Mouse (Mus musculus) retina, adult 2 months (tissue): ENCODE measurements around the gene Hcrt.
"Not testable (repeated sequence)": the region's sequence is repeated elsewhere in the genome, so short reads cannot be mapped to it uniquely, and the experiment has no call there.

Source experiments
- DNase-seq: peaks from one replicate; pipeline ENCODE4 v3.0.0-alpha.2; 2012; ENCODE audit warnings: low read depth, low spot score

Hcrt gene

DNA sequence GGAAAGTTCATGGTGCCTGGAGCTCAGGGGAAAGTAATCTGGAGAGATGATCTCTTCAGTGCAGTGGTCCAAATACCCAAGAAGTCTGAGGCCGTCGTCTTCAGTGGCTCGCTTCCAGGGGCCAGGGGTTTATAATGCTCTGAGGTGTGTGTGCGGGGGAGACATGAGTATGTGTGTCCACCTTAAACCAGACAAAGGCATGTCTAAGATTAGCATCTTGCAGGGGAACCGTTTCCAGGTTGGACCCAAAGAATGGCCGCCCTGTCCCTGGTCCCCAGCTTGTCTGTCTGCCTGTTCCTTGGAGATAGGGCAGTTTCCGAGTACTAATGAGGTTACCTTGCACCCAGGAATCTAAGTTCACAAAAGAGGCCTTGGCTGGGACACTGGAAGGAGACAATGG is at the start of gene Hcrt:
Gene Hcrt, minus strand, starts transcription at position 101 of the 400 bp plus-strand sequence.
- DNase-seq = no peak

DNA sequence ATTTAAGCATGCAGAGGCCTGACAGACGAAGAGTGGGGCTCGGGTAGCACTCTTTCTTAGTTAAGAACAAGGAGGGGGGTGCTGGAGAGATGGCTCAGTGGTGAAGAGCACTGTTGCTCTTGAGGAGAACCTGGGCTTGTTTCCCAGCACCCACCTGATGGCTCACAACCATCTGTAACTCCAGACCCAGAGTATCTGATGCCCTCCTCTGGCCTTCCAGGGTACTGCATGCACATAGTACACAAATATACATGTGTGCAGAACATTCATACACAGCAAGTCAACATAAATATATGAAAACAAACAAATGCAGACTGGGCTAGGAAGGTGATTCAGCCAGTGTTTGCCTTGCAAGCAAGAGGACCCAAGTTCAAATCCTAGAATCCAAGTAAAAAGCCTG is 48.4 kb upstream of the Hcrt start:
- DNase-seq = no peak

GRCm38 (mm10) chr11:100810516-100810915 is 47.8 kb upstream of the Hcrt start:
- DNase-seq = no peak

DNA sequence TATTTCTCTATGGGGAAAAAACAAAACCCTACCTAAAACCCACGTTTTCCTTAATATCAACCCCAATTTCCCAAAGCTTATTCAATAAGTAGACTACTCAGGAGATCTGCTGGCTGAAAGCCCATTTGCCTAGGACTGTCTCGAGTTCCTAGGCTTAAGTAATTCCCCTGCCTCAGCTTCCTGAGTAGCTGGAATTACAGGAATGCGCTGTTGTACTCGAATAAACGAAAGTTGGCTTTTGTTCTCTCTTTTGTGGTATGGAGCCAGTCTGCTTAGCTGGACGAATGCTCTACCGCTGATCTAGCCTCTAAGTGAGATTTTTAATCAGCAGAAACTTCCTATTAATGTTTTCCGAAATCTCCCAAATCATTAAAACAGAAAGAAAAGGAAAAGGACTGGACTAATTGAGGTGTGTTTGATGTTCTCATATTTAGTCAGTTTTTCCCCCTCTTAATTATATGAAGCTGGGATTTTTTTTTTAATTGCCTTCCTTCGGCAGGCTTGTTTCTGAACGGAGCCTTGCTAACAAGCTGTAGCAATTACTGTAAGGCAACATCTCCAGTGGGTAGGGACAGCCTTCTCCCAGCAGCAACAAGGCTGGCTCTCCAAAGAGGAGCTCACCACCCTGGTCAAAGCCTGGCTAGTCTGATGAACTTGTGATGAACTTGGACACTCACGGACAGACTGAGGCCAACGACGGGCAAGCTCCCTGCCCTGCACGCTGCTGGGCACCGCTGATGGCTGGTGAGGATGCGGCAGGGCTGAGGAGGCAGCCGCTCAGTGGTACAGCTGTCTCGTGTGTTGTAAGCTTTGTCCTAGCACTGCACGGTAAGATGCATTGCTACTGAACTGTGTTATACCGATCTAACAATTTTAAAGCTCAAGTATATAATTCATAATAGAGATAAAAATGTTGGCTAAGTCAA is 43.9 kb upstream of the Hcrt start:
- no peak for DNase-seq

GRCm38 (mm10) chr11:100805535-100805934 is 42.8 kb upstream of the Hcrt start:
- no peak for DNase-seq

GRCm38 (mm10) chr11:100804409-100804808 is 41.7 kb upstream of the Hcrt start:
- DNase-seq = no peak

- DNase-seq = no peak
Observed at GRCm38 (mm10) chr11:100799426-100799825, 36.7 kb upstream of the Hcrt start.

DNA sequence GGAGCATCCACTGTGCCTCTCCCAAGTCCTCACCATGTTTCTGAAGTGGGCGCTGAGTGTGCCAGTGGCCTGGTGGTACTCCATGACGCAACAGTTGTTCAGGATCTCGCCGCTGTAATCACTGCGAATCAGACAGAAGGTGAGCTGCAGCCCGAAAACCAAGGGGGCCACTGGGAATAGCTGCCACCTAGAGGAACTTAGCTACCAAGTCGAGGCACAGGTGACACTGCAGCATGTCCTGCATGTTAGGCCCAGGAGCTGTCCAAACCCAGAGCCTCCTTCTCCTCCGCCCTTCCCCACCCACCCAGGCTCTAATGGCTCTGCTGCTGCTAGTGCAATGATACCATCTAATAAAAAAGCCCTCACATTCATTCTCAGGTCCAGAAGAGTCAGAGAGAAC is 33.9 kb upstream of the Hcrt start:
- no peak for DNase-seq

- no peak for DNase-seq
Observed at GRCm38 (mm10) chr11:100795386-100795785, 32.7 kb upstream of the Hcrt start.

DNA sequence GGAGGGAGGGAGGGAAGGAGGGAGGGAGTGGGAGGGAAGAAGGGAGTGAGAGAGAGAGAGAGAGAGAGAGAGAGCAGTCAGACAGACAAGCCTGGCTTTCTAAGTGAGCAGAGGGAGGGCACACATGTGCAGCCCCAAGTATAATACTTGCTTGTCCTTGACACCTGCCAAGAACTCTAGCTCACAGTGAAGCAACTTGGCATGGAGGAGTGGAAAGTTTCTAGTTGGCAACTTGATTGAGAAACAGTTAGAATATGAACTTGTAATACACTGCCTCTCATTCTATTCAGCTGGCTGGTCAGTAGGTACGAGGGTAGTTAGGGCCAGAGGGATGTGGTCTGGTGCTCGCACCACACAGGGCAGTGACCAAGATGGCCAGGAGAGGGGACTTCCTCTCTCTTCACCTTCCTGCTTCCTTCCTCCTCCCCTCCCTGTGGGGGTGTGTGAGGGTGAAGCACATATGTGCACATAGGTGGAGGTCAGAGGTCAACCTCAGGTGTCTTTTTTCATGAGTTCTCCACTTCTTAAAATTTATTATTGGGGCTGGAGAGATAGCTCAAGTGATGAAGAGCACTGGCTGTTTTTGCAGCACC is 28.8 kb upstream of the Hcrt start:
- no peak for DNase-seq

DNA sequence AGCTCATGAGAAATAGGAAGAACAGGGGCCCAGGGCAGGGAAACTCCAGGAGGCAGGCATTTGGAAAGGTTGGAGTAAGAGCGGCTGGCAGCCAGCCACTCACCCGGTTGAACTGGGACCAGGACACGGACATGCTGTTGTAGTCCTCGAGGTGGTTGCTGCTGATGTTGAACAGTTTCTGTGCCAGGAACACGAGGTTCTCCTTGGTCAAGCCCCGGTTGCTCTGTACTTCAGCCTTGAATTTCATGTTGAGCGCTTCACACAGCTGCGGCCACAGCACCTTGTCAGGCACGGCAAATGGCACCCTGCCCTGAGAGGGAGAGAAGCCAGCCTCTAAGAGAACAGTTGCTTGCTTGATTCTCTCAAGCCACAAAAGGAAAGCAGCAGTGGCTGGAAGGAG is 27.9 kb upstream of the Hcrt start:
- not testable (repeated sequence) for DNase-seq

DNA sequence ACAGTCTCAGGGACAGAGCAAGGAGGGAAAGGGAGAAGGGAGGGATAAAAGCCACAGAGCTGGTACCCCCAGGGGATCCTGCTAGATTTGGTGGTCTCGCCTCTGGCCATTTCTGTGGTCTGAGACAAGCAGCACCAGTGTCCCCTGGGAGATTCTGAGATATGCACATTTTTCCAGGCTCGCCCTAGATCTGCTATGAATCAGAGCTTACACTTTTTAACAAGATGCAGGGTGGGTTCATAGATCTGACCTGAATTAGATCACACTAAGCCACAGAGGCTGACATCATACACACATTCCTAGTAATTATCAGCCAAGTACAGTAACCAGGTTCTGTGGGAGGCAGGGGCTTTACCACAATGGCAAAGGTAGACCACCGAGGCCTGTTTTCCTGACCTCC is 27.0 kb upstream of the Hcrt start:
- DNase-seq = no peak

- DNase-seq = no peak
Observed at GRCm38 (mm10) chr11:100785774-100786173, 23.0 kb upstream of the Hcrt start.

DNA sequence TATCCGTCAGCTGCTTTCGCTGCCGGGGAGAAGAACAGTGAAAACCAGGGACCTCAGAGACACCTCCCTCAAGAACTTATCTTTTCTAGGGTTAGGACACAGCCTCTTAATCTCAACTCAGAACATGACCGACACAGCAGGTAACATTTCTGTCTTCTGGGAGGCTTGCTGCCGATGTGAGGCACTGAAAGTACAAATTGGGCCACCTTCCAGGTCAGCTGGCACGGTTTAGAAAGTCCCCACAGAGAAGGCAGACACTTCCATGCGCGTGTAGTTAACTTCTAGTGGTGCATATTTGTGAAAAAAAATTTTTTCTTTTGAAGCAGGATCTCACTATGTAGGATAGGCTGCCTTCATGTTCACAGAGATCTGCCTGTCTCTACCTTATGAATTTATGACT is 21.6 kb upstream of the Hcrt start:
- DNase-seq = no peak

DNA sequence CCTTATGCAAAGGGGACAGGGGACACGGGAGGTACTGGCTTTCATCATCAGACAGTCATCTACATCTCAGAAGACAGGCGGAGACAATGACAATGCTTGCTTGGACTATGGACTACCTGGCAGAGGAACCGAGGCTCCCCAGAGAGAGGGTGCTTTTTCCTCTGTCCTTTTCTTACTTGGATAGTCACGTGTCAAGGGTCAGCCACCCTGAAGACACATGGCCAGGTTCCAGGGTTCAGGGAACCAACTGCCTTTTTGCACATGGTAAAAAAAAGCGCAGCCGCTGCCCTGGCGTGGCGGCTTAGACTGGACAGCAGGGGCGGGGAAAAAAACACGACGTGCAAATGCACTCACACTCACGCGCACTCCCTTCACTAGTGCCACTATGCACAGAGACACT is 19.8 kb upstream of the Hcrt start:
- DNase-seq = no peak

GRCm38 (mm10) chr11:100781763-100782475 is 19.2 kb upstream of the Hcrt start:
- DNase-seq = no peak

DNA sequence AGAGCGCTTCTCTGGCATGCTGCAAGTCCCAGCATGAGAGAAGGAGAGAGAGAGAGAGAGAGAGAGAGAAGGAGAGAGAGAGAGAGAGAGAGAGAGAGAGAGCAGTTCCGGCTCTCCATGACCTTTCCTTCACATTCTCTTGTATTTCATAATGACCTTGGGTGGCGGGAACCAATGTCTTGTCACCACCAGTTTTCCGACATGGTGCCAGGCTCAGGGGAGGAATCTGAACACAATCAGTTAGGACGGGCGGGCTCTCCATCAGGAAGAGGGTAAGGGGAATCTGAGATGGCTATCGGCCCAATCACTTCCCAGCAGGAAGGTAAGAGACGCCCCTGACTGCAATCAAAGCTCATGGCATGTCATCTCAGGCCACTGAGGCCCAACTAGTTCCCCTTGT is 17.5 kb upstream of the Hcrt start:
- no peak for DNase-seq

- DNase-seq = no peak
Observed at GRCm38 (mm10) chr11:100778069-100778468, 15.3 kb upstream of the Hcrt start.

DNA sequence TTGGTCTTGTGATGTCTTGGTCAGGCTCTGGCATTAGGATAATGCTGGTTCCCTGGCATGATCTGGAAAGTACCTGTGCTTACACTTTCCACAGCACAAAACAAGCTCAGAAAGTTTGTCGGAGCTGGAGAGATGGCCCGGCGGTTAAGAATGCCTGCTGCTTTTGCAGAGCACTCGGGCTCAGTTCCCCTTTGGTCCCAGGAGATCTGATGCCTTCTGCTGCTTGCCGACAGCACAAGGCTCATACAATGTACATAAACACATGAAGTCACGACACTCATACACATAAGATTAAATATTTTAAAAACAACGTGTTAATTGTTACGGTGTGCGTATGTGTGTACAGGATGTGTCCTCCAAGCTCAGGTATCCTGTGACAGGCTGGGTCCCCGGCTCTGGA is 13.2 kb upstream of the Hcrt start:
- no peak for DNase-seq

DNA sequence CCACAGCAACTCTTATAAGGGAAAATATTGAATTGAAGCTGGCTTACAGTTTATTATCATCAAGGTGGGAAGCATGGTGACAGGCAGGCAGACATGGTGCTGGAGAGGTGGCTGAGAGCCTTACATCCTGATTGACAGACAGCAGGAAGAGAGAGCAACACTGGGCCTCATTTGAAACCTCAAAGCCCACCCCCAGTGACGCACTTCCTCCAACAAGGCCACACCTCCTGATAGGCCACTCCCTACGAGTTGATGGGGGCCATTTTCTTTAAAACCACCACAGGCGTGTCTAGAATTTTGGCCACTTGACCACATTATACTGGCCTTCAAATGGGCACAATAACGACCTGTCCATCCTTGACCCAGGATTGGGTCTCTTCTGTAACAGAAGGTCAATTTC is 11.5 kb upstream of the Hcrt start:
- DNase-seq = no peak

- peak; percentile 55 for DNase-seq
Observed at GRCm38 (mm10) chr11:100770646-100771408, 8.1 kb upstream of the Hcrt start, which contains the start of gene Ghdc. TSS of gene Ghdc (minus strand) at chr11:100770957.

GRCm38 (mm10) chr11:100769980-100770379 is 7.2 kb upstream of the Hcrt start:
- no peak for DNase-seq
